Comparison of ENCODE assay signal across 9 mouse cellular contexts in genomic region chr15:100458055-100458454, GRCm38 (mm10). TPM values are rescaled to one million over a fixed set of nuclear protein-coding genes. Genes with fewer than 3 reads are reported as not detected.
DNase-seq lines count a peak whose midpoint lies in the region; ATAC-seq lines count a peak whose summit lies in the region.
"Had no signal": no experiment of that assay in that cellular context is flagged by ENCODE, and none has a peak within 500 bp of the region (broad histone marks: within the 10 kb centered on the region; RNA-seq: fewer than 3 reads in every experiment).

No protein-coding gene starts in this region.

- no peak overlapping the region for H3K27ac ChIP-seq in midbrain, embryonic 11.5 days (ENCODE audit: low read depth, low read length)
- no peak overlapping the region for H3K27ac ChIP-seq in midbrain, embryonic 15.5 days
- no peak overlapping the region for H3K27ac ChIP-seq in liver, embryonic 12.5 days
- H3K27ac ChIP-seq: hindbrain, embryonic 15.5 days had no signal

- H3K4me3 ChIP-seq in midbrain, embryonic 11.5 days (ENCODE audit: low read depth, low read length), result no peak overlapping the region
- no peak overlapping the region for H3K4me3 ChIP-seq in midbrain, embryonic 15.5 days
- no peak overlapping the region for H3K4me3 ChIP-seq in liver, embryonic 12.5 days
- H3K4me3 ChIP-seq: hindbrain, embryonic 15.5 days had no signal

- no peak for ATAC-seq in midbrain, embryonic 11.5 days (ENCODE audit: low FRiP score)
- no peak for ATAC-seq in midbrain, embryonic 15.5 days (replicated peaks)
- ATAC-seq in erythroid progenitor cell, adult 5-6 weeks (replicated peaks; ENCODE audit: low FRiP score, poor library complexity, severe bottlenecking), result peak; percentile 50; the same call in 1 of the 2 replicates
- ATAC-seq in liver, embryonic 12.5 days, result no peak

- no peaks in the 10 kb centered on the region for H3K27me3 ChIP-seq in midbrain, embryonic 11.5 days (ENCODE audit: control insufficient read depth, insufficient read depth, low read length)
- 0 out of 2 replicates have a peak, but pooled peaks cover 5% of the 10 kb centered on the region for H3K27me3 ChIP-seq in midbrain, embryonic 15.5 days (replicated peaks)
- H3K27me3 ChIP-seq in liver, embryonic 12.5 days (replicated peaks), result no peaks in the 10 kb centered on the region
- H3K27me3 ChIP-seq: hindbrain, embryonic 15.5 days had no signal

- H3K36me3 ChIP-seq in midbrain, embryonic 11.5 days (ENCODE audit: control insufficient read depth, insufficient read depth, low read length), result no peaks in the 10 kb centered on the region
- no peaks in the 10 kb centered on the region for H3K36me3 ChIP-seq in midbrain, embryonic 15.5 days (replicated peaks)
- H3K36me3 ChIP-seq in liver, embryonic 12.5 days, result no peaks in the 10 kb centered on the region
- H3K36me3 ChIP-seq: hindbrain, embryonic 15.5 days had no signal

- H3K4me1 ChIP-seq in midbrain, embryonic 11.5 days (ENCODE audit: control insufficient read depth, insufficient read depth, low read length), result no peaks in the 10 kb centered on the region
- H3K4me1 ChIP-seq in midbrain, embryonic 15.5 days, result no peaks in the 10 kb centered on the region
- peaks cover 21% of the 10 kb centered on the region for H3K4me1 ChIP-seq in liver, embryonic 12.5 days
- H3K4me1 ChIP-seq: hindbrain, embryonic 15.5 days had no signal

- no peak overlapping the region for H3K4me2 ChIP-seq in midbrain, embryonic 11.5 days
- no peak overlapping the region for H3K4me2 ChIP-seq in midbrain, embryonic 15.5 days
- H3K4me2 ChIP-seq in liver, embryonic 12.5 days, result peak overlapping the region; percentile 56; the same call in 1 of the 2 replicates

- 45% methylated on average over 10 of the region's 10 CpGs for WGBS in midbrain, embryonic 11.5 days
- WGBS in midbrain, embryonic 15.5 days, result 35% methylated on average over 10 of the region's 10 CpGs
- WGBS in liver, embryonic 12.5 days (ENCODE audit: insufficient replicate concordance), result 30% methylated on average over 10 of the region's 10 CpGs

- H3K9me3 ChIP-seq in midbrain, embryonic 11.5 days (ENCODE audit: control insufficient read depth, low read length), result no peaks in the 10 kb centered on the region
- H3K9me3 ChIP-seq in midbrain, embryonic 15.5 days, result no peaks in the 10 kb centered on the region
- no peaks in the 10 kb centered on the region for H3K9me3 ChIP-seq in liver, embryonic 12.5 days (replicated peaks)
- H3K9me3 ChIP-seq: hindbrain, embryonic 15.5 days had no signal

- H3K9ac ChIP-seq in midbrain, embryonic 11.5 days (ENCODE audit: low read length), result no peak overlapping the region
- no peak overlapping the region for H3K9ac ChIP-seq in midbrain, embryonic 15.5 days
- H3K9ac ChIP-seq in liver, embryonic 12.5 days, result no peak overlapping the region
- H3K9ac ChIP-seq: hindbrain, embryonic 15.5 days had no signal

- DNase-seq in adrenal gland, adult (ENCODE audit: inconsistent age in 2 of 2, low spot score in 1 of 2), result peak; percentile 60 to 87
- DNase-seq in adrenal gland, adult 8-10 months, result no peak
- peak; percentile 89 for DNase-seq in midbrain, embryonic 11.5 days (ENCODE audit: low spot score, missing footprints)
- DNase-seq in c-Kit-negative CD71-positive TER-119-positive erythroid progenitor cells, embryonic 14.5 days (ENCODE audit: low read depth, low spot score), result peak; percentile 63
- DNase-seq in skeletal muscle tissue, adult 2 months (ENCODE audit: low read depth, low spot score), result peak; percentile 59

RNA-seq across cellular contexts. Expression of gene Letmd1, which starts 10.8 kb away (rescaled TPM):
- 100 to 1,000 TPM in 3 of 4 experiments, 10 to 100 TPM in 1; 77.8 to 122 (median 108) TPM for total RNA-seq in adrenal gland, adult 8-10 months (2022)
- polyA plus RNA-seq in midbrain, embryonic 11.5 days (2014; fragmentation: Nextera tagmentation; extraction: Ambion mirVana), result 41.0 and 42.5 TPM in 2 replicates
- polyA plus RNA-seq in midbrain, embryonic 15.5 days (2015; fragmentation: Nextera tagmentation; extraction: Ambion mirVana), result 57.0 and 59.5 TPM in 2 replicates
- 4.3 and 8.8 TPM in 2 replicates for total RNA-seq in erythroid progenitor cell, adult 5-6 weeks (2015; ENCODE audit: low replicate concordance)
- 4.4 and 4.5 TPM in 2 replicates for total RNA-seq in erythroid progenitor cell, adult 5-6 weeks (2017; ENCODE audit: low replicate concordance)
- 18.5 and 20.0 TPM in 2 replicates for polyA plus RNA-seq in liver, embryonic 12.5 days (2016; fragmentation: Nextera tagmentation; extraction: Ambion mirVana)

RNA-seq across cellular contexts. Expression of gene Slc11a2, which starts 33.2 kb away (rescaled TPM):
- 100 to 1,000 TPM; 110 to 151 (median 127) TPM for total RNA-seq in adrenal gland, adult 8-10 months (2022)
- 18.2 and 22.2 TPM in 2 replicates for polyA plus RNA-seq in midbrain, embryonic 11.5 days (2014; fragmentation: Nextera tagmentation; extraction: Ambion mirVana)
- polyA plus RNA-seq in midbrain, embryonic 15.5 days (2015; fragmentation: Nextera tagmentation; extraction: Ambion mirVana), result 28.0 and 31.0 TPM in 2 replicates
- total RNA-seq in erythroid progenitor cell, adult 5-6 weeks (2015; ENCODE audit: low replicate concordance), result 119 and 142 TPM in 2 replicates
- 109 and 145 TPM in 2 replicates for total RNA-seq in erythroid progenitor cell, adult 5-6 weeks (2017; ENCODE audit: low replicate concordance)
- 56.5 and 59.7 TPM in 2 replicates for polyA plus RNA-seq in liver, embryonic 12.5 days (2016; fragmentation: Nextera tagmentation; extraction: Ambion mirVana)

RNA-seq across cellular contexts. Expression of gene Gm5475, which starts 36.1 kb away (rescaled TPM):
- under 1 TPM; 0.09 to 0.28 (median 0.26) TPM for total RNA-seq in adrenal gland, adult 8-10 months (2022)
- polyA plus RNA-seq in midbrain, embryonic 11.5 days (2014; fragmentation: Nextera tagmentation; extraction: Ambion mirVana), result not detected in 2 replicates
- 0.09 TPM in 2 replicates for polyA plus RNA-seq in midbrain, embryonic 15.5 days (2015; fragmentation: Nextera tagmentation; extraction: Ambion mirVana)
- total RNA-seq in erythroid progenitor cell, adult 5-6 weeks (2015; ENCODE audit: low replicate concordance), result not detected in 2 replicates
- total RNA-seq in erythroid progenitor cell, adult 5-6 weeks (2017; ENCODE audit: low replicate concordance), result 0.51 TPM in 1 of 2 replicates, not detected in the other
- 0.06 and 0.08 TPM in 2 replicates for polyA plus RNA-seq in liver, embryonic 12.5 days (2016; fragmentation: Nextera tagmentation; extraction: Ambion mirVana)

RNA-seq across cellular contexts. Expression of gene Csrnp2, which starts 37.2 kb away (rescaled TPM):
- total RNA-seq in adrenal gland, adult 8-10 months (2022), result 1 to 10 TPM; 5.7 to 8.5 (median 6.7) TPM
- 20.4 and 21.4 TPM in 2 replicates for polyA plus RNA-seq in midbrain, embryonic 11.5 days (2014; fragmentation: Nextera tagmentation; extraction: Ambion mirVana)
- 53.5 and 55.7 TPM in 2 replicates for polyA plus RNA-seq in midbrain, embryonic 15.5 days (2015; fragmentation: Nextera tagmentation; extraction: Ambion mirVana)
- total RNA-seq in erythroid progenitor cell, adult 5-6 weeks (2015; ENCODE audit: low replicate concordance), result not detected in 2 replicates
- 0.26 TPM in 1 of 2 replicates, not detected in the other for total RNA-seq in erythroid progenitor cell, adult 5-6 weeks (2017; ENCODE audit: low replicate concordance)
- 2.8 and 3.0 TPM in 2 replicates for polyA plus RNA-seq in liver, embryonic 12.5 days (2016; fragmentation: Nextera tagmentation; extraction: Ambion mirVana)
